Mouse (Mus musculus) MN1 (cell line): Measurements from ENCODE around the gene Il1r1.

Source experiments
- DNase-seq: peaks from one replicate; pipeline ENCODE4 v3.0.0-alpha.2; 2016; ENCODE audit warnings: low spot score

The Il1r1 gene

GRCm38 (mm10) chr1:40321824-40322223 lies 96.9 kb downstream of the Il1r1 start:
- no peak for DNase-seq

- no peak for DNase-seq
Measured at GRCm38 (mm10) chr1:40322543-40322942, 97.7 kb downstream of the Il1r1 start.

- no peak for DNase-seq
Measured at GRCm38 (mm10) chr1:40324457-40324856, 99.6 kb downstream of the Il1r1 start, which contains the start of gene Il1rl2. Gene Il1rl2 (plus strand): TSS chr1:40324610.

GRCm38 (mm10) chr1:40324955-40325702 lies 100.2 kb downstream of the Il1r1 start:
- DNase-seq = no peak

- DNase-seq = no peak
Measured at GRCm38 (mm10) chr1:40325711-40326327, 100.9 kb downstream of the Il1r1 start.

GRCm38 (mm10) chr1:40327604-40328003 lies 102.7 kb downstream of the Il1r1 start:
- no peak for DNase-seq

GRCm38 (mm10) chr1:40329526-40329925 lies 104.6 kb downstream of the Il1r1 start:
- DNase-seq = no peak

- no peak for DNase-seq
Measured at GRCm38 (mm10) chr1:40330181-40330580, 105.3 kb downstream of the Il1r1 start.

- DNase-seq = no peak
Measured at GRCm38 (mm10) chr1:40339346-40339745, 114.5 kb downstream of the Il1r1 start.

- DNase-seq = no peak
Measured at GRCm38 (mm10) chr1:40340102-40340501, 115.2 kb downstream of the Il1r1 start.

GRCm38 (mm10) chr1:40352158-40352903 lies 127.5 kb downstream of the Il1r1 start:
- no peak for DNase-seq

- no peak for DNase-seq
Measured at GRCm38 (mm10) chr1:40352904-40353286, 128.0 kb downstream of the Il1r1 start.

- DNase-seq = no peak
Measured at GRCm38 (mm10) chr1:40354665-40355064, 129.8 kb downstream of the Il1r1 start.

- no peak for DNase-seq
Measured at GRCm38 (mm10) chr1:40355431-40355843, 130.6 kb downstream of the Il1r1 start.

- DNase-seq = no peak
Measured at GRCm38 (mm10) chr1:40355904-40356521, 131.1 kb downstream of the Il1r1 start.

- DNase-seq = no peak
Measured at GRCm38 (mm10) chr1:40357921-40358320, 133.0 kb downstream of the Il1r1 start.

GRCm38 (mm10) chr1:40358351-40358750 lies 133.5 kb downstream of the Il1r1 start:
- no peak for DNase-seq

- no peak for DNase-seq
Measured at GRCm38 (mm10) chr1:40358771-40359181, 133.9 kb downstream of the Il1r1 start.

GRCm38 (mm10) chr1:40359731-40360130 lies 134.9 kb downstream of the Il1r1 start:
- no peak for DNase-seq

- DNase-seq = no peak
Measured at GRCm38 (mm10) chr1:40360969-40361368, 136.1 kb downstream of the Il1r1 start.

- DNase-seq = no peak
Measured at GRCm38 (mm10) chr1:40361596-40361995, 136.7 kb downstream of the Il1r1 start.

GRCm38 (mm10) chr1:40362784-40363183 lies 137.9 kb downstream of the Il1r1 start:
- no peak for DNase-seq
